Mouse (Mus musculus) large intestine, adult 2 months (tissue): ENCODE results near the gene Sapcd1. TPM values are rescaled to one million over a fixed set of nuclear protein-coding genes. Genes with fewer than 3 reads are reported as not detected.

ENCODE experiments used
- DNase-seq: peaks from one replicate; pipeline ENCODE4 v3.0.0-alpha.2; 2012; ENCODE audit warnings: low read depth, low spot score
- WGBS: fragments of 180-500 bp; shearing (Covaris S2); methylation state at CpG from one replicate; pipeline ENCODE4 v1.1.7; 2018; 5-methylcytosine and 5-hydroxymethylcytosine counted together
- polyA plus RNA-seq: library from polyadenylated mRNA; depleted of rRNA; stranded (reverse); fragments of >200 nt; gene quantifications from 2 replicates; pipeline ENCODE4 v1.2.3, GENCODE M21; 2012; rRNA removed

Sapcd1 gene
- polyA plus RNA-seq, result 0.81 and 0.83 TPM in 2 replicates

DNA sequence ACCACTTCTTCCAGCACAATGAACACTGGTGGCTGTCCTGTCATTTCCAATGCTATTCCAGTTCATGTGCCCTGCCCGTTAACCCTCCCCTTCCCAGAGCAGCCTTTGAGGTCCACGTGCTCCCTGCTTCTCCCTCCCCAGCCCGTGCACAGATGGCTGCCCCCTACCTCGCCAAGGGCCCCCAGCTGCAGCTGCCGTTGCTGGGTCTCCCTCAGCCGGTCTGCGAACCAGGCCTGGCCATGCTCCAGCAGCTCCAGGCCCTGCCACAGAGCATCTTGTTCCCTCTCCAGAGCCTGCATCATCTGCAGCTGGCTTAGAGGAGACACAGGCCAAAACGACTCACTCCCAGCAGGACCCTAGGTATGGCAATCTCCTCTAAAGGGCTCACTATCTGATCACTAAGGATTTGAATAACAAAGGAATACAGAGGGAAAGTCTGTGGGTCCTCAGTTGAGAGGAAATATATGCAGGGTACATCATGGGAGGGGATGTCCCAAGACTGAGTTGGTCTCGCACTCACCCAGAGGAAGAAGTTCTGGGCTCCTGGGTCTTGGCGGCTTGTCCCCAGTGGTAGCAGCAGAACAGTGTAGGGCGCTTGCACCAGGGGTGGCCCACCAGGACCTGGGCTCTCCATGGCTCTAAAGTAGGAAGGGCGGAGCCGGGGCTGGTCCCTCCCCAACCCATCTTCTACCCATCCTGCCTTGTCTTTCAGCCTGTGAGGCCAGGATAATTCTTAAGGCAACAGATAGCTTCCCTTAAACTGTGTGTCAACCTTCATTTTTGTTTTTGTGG is at the start of gene Sapcd1:
Sapcd1 (minus strand) TSS at position 740 of the 792 bp plus-strand sequence.
- WGBS, result 63% methylated on average over 13 of the region's 13 CpGs
- no peak for DNase-seq

DNA sequence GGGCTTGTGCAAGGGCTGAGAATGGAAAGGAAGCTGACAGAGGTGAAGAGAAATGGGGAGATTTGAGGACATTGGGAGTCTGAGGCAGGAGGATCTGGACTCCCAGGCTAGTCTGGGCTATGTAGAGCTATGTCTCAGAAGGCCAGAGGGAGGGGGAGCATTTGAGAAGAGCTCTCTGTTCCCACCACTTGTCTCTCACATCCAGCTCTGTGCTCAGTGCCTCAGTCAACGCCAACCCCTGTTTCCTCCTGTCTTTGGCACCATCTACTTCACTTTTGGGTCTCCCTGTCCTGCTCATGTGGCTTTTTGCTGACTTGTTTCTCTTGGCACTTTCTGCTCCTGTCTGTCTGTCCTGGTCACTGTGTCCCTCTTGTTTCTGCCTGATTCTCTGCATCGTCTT is 49.5 kb upstream of the Sapcd1 start:
- 9% methylated on average over 2 of the region's 2 CpGs for WGBS
- DNase-seq, result no peak

DNA sequence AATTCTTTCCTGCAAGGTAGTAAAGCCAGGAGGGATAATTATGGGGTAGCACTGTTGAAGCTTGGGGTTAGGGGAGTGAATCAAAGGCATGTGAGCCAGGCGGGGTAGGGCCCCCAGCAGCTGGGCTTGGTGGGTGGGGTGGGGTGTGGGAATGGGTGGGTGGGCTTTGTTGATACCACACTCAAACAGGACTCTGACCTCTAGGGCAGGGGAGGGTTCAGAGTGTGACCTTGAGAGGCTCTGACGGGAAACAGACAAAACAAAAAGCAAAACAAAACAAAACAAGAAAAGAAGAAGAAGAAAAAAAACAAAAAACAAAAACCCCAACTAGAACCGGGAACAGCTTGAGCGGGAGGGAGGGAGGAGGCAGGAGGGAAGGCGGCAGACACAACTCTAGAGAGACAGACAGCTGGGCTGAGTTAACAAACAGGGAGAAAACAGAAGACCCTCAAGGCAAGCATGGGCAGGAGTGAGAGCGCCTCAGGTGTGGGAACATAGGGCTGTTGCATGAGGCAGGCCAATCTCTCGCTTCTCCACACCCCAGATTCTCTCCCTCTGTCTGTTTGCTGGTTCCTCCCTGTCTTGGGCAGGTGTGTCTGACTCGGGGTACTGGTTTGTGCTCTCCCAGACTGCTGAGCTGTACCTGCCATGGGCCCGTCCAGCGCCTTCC is 48.8 kb upstream of the Sapcd1 start, which contains the start of gene Ly6g6e:
Ly6g6e (plus strand) TSS at position 396 of the 670 bp plus-strand sequence.
- WGBS, result 23% methylated on average over 10 of the region's 10 CpGs

DNA sequence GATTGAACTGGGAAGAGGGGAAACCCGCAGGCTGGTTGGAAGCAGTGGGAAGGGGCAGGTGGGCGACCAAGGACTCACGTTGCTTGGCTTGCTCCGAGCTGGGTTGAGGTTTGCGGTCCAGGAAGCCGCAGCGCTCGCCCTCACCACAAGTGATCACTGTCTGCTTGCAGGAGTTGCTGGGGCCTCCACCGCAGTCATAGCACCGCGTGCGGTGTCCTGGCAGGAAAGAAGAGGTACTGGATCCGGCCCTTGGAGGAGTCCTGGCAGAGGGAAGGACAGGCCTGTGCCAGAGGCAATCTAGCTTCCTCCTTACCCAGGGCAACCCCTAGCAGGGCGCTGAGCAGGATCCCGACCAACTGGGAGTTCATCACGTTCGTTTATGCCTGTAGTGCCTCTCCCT is 46.3 kb upstream of the Sapcd1 start:
- no peak for DNase-seq
- WGBS, result 43% methylated on average over 17 of the region's 17 CpGs

More for the DNA sequence above, 48.8 kb upstream of the Sapcd1 start, which contains the start of gene Ly6g6e:
- no peak for DNase-seq

DNA sequence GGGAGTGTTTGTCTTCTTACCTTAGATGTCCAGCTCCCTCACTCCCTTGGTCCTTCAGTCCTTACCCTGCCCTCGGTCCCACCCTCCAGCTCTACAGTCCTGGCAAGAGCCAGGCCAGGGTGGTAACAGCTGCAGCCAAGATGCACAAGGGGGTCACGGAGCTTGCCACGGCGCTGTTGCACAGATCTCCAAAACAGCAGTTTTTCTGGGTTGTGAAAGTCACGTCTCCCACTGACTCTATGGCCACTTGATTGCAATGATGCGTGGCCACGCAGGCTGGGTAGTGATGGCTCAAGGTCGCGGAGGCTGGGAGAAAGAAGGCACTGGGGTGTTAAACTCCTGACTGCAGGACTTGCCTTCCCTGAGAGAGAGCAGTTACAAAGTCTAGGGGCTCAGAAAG is 43.6 kb upstream of the Sapcd1 start:
- no peak for DNase-seq
- WGBS, result 69% methylated on average over 9 of the region's 9 CpGs

DNA sequence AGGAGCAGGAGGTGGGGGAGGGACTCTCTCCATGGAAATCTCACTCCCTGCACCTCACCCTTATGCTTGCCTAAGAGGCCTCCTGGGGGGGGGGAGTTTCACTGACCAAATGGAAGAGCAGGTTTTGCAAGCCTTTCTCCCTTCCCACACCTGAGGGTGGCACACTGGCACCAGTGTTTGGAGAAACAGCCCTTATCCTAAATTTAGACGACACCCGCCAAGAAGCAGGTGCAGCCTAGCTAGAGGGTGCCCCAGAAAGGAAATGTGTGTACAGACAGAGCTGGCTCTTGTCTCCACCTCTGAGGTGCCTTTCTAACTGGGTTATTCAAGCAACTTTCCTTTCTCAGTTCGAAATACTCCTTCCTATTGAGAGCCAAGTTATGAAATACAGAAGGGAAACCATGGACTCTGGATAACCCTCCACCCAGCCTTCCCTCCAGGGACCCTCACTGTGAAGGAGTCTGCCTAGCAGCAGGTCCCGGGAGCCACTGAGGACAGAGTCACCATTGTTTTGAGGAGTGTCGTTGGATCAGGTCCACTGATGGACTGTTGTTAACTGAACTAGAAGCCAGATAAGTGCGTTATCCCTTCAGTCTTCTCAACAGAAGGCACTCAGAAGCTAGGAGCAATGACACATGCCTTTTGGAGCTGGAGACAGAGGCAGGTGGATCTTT is 42.9 kb upstream of the Sapcd1 start:
- WGBS, result 16% methylated on average over 6 of the region's 6 CpGs
- DNase-seq, result no peak

DNA sequence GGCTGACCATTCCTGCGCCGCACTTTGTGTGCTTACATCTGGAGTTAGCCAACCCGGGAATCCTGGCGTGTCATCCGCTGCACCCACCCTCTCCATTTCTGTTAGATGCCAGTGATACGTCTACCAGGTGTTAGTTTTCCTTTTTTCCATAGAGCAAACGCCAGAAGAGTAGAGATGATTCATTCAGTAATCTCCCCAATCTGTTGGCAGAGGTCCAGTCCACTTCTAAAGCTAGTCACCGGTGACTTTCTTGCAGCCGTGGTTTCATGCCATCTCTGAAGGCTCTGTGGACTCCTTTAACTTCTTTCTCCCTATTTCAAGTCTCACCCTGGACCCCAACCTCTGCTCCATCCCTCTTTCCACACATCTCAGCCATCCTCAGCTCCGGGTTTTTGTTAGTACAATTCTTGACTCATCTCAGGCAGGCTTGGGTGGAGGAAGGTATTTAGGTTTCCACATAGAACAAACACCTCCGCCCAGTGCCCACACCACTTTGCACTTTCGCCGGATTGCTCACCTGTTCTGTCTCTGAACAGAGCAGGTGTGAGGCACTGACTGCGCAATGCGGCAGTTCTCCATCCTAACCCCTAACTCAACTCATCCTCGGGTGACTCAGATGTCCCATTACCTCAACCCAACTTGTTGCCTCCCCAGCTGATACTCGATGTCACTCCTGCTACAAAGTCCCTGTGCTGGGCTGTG is 40.5 kb upstream of the Sapcd1 start:
- 30% methylated on average over 17 of the region's 17 CpGs for WGBS
- no peak for DNase-seq

DNA sequence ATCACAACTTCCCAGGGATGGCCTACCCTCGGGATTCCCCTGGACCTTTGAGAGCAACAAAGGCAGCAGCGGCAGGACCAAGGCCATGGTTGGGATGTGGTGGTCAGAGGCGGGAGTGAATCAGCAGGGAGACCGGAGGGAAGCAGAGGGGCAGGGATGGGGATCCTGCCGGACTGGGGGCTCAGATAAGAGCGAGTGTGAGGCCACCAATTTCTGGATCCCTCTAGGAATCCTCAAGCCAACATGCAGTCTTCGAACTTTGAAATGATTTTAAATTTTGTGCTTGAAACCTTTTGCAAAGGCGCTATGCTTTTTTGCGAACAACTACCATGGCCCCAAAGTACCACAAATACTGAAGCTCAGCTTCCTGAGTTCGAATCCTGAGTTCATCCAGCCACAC is 38.3 kb upstream of the Sapcd1 start, which contains the start of gene Mpig6b:
Mpig6b (minus strand) TSS at position 101 of the 400 bp plus-strand sequence.
- 89% methylated on average over 10 of the region's 10 CpGs for WGBS
- no peak for DNase-seq

DNA sequence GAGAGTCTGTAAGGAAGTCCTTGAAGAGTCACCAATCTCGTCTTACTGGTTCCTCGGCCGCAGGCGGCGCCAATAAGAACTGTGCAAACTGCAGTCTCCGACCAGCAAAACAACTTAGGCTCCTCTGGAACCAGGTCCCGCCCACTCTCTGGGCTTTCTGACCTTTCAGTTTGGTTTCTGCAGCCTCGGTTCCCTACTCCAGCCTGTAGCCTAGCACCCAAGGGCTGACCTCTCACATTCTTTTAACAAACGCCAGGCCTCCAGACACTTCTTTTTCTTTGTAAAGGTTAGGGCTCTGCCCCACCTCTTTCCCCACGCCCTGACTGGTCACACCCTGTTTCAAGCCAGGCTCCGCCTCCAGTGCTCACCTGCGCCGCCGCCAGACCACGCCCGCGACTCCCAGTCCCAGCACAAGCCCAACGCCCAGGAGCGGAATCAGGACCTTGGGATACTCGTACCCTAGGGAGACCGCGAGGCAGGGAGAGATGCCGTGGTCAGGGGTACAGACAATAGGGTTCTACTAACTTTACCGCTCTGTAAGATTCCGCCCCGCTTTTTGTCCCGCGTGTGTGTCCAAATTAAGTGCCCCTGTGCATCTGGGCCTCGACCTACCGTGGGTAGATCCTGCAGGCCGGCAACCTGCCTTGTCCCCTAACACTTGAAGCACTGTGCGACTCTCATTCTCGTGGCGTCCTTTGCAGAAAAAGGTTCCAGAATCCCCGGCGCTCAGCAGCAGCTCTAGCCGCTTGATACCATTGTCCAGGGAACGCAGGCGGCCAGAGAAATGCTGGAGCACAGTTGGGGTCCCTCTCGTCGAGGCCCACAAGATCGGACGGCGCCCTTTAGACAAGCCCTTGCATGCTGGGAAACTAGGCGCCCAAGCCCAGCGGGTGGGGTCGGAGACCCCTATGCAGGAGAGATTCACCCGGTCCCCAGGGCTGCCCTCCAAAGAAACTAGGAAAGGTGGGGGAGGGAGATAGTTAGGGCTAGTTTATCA is 37.4 kb upstream of the Sapcd1 start, which contains the start of gene Ly6g6c:
Ly6g6c (plus strand) TSS at position 438 of the 997 bp plus-strand sequence.
- WGBS, result 12% methylated on average over 48 of the region's 48 CpGs
- no peak for DNase-seq

DNA sequence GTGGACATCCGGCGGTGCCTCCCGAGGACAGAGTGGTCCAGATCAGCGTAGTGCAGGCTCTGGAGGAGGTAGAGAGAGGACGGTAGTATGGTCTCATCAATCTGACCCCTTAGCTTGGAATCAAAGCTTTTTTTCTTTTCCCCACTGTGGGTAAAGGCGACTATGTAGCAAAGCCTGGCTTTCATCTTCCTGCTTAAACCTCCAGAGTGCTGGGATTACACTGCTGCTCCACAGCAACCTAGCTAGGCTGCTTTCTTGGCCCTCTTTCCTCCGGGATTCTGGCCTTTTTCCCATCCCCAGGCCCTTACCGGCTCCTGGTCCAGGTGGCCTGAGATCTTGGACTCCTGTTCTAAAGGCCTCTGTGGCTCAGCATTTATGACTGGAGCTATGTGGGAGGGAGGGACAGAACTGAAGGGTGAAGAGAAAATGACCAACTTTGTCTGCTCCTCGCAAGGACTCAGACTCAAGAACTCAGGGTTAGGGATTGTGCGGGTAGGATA is 36.6 kb upstream of the Sapcd1 start:
- no peak for DNase-seq
- 33% methylated on average over 10 of the region's 10 CpGs for WGBS

DNA sequence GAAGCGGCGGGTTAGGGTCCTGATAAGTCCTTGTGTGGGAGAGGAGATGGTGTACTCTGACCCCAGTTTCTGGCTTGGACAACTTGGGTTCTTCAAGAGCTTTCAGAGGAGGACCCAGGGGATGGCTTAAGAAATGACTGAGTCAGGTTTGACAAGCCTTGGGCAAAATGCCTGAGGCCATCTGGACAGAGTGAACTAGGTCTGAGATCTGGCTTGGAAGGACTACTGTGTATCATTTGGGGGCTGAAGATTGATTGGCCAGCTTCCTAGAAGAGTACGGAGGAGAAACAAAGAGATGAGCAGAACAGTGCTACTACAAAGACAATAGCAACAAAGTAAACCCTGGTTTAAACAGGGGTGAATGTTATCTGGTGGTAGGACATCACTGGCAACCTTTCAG is 35.6 kb upstream of the Sapcd1 start:
- 79% methylated on average over 3 of the region's 3 CpGs for WGBS
- DNase-seq, result no peak

DNA sequence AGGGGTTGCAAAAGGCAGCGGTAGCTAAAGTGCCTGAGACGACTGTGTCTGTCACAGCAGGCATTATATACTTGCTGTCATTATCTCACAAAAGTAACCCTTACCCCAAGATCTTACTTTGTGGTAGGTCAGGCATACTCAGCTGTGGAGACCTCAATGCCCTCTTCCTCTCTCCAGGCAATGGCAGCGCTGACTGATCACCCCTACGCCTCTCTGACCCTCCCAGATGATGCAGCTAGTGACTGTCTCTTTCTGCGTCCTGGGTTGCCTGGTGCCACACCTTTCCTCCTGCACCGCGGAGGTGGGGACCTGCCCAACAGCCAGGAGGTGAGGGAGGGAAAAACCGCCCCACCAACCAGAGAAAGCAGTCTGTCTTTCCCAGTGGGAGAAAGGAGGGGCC is 33.5 kb upstream of the Sapcd1 start:
- WGBS, result 55% methylated on average over 8 of the region's 8 CpGs
- no peak for DNase-seq

DNA sequence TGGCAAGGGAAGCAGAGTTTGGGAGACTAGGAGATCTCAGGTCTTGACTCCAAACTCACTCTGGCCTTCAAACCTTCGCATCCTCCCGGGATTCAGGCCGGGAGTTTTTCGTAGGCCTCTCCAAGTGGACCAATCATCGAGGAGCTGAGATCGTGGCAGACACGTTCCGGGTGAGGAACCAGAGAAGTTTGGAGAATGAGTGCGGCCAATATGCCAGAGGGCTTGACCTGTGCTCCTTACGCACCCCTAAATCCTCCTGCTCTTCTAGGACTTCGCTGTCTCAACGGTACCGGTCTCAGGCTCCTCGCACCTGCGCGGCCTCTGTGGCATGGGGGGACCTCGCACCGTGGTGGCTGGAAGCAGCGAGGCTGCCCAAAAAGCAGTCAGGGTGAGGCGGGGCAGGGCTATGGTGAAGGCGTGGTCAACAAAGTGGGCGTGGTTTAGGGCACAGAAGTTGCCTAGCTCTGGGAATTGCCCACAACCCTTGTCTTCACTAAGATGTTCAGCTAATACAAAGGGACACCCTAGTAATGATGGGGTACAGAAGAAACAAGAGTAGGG is 33.0 kb upstream of the Sapcd1 start:
- 59% methylated on average over 22 of the region's 22 CpGs for WGBS
- DNase-seq, result no peak

DNA sequence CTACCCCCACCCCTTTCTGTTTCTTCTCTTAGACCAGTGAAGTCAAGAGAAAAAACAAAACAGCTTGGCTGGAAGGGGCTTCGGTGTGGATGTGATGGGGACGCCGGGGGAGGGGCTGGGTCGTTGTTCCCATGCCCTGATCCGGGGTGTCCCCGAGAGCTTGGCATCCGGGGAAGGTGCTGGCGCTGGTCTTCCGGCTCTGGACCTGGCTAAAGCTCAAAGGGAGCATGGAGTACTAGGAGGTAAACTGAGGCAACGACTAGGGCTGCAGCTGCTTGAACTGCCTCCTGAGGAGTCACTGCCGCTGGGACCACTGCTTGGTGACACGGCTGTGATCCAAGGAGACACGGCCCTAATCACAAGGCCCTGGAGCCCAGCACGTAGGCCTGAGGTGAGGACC is 32.3 kb upstream of the Sapcd1 start:
- WGBS, result 27% methylated on average over 14 of the region's 14 CpGs
- DNase-seq, result no peak

DNA sequence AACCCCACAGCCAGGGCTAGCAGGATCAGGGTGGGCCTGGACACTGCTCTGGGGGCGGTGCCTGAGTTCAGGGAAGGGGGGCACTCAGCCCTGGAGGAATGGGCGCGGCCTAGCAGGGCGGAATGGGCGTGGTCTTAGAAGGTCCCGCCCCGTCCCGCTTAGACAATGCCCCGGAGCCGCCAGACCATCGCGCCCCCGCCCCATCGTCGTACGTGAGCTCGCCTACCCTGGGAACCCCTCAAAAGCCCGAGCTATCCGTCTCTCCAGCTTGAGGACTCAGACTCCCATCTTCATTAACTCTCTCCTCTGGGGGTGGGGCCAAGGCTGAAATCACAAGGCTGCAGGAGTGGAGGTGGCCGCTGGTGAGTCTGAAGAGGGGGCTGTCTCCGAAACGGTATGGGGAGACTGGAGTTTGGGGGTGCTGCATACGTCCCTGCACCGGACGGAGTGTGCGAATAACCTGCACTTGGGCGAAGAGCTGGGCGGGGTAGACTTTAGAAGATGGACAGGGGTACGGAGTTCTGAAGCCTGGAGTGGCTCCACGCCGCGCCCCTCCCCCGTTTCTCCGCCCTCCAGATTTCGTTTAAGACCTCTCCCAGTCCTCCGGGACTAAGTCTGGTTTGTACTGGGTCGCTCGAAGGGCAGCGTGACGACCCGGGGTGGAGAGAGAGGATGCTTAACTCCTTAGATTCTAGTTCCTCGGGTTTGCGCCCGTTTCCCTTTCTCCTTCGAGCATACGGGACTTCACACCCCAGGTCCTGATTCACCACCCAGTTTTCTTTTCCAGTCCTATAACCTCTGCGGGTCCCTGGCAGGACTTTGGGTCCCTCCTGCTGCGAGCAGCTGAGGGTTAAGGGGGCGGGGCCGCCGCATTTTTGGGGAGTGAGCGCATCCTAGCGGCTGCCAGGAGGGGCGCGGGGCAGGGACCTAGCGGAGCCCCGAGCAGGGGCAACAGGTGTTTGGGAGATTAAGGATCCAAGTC is 31.4 kb upstream of the Sapcd1 start, which contains the start of gene Ddah2:
Ddah2 (plus strand) TSS at position 125 of the 982 bp plus-strand sequence.
- WGBS, result under 1% methylated on average over 57 of the region's 57 CpGs
- DNase-seq, result no peak

DNA sequence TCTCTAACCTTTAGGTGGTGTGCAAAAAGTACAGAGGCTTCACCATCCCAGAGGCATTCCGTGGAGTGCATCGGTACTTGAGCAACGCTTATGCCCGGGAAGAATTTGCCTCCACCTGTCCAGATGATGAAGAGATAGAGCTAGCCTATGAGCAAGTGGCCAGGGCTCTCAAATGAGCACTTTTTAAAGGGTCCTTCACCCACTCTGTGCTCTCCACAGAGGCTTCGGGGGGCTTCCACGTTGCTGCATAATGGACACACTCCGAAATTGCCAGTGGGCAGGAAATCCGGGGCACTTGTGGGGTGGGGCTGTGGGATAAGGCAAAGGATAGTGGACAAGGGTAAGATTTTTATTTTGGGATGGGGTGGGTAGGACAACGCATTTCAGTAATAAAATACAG is 30.5 kb upstream of the Sapcd1 start:
- no peak for DNase-seq
- WGBS, result 51% methylated on average over 9 of the region's 9 CpGs

DNA sequence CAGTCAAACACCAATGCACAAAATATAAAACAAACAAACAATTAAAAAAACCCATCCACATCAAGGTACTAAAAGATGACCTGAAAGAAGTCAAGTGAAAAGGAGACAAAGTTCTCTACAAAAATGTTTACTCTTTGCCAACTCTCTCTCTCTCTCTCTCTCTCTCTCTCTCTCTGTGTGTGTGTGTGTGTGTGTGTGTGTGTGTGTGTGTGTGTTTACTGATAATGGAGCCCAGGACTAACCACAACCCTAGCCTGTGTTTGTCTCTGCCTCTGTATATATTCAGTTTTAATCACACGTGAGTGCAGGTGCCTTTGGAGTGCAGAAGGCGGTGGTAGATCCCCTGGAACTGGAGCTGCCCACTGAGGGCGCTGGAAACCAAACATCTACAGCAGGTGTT is 29.3 kb upstream of the Sapcd1 start:
- WGBS, result 74% methylated on average over 3 of the region's 3 CpGs
- no peak for DNase-seq
